Mouse (Mus musculus): ENCODE results near the gene Lamc3. TPM values are rescaled to one million over a fixed set of nuclear protein-coding genes. Genes with fewer than 3 reads are reported as not detected.

Lamc3 gene
- total RNA-seq, 1 experiment from 2014 or later: not detected

DNA sequence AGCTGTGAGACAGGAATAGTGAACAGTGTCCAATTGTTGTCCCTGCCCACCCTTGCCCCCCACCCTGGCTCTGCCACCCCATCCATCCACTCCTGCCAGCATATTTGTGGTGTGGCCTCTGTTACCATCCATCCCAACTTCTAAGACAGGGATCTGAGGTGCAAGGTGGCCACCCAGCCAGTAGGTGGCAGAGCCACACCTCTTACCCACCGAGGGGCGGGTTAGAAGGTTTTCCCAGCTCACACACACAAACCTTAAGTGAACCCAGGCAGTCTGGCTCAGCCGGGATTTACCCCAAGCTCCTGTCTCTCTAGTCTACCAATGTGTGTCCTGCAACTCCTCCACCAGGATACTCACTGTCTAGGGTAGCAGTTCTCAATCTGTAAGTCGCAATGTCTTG is 30.5 kb downstream of the Lamc3 start:
- ATAC-seq (replicated peaks; ENCODE audit: insufficient number of reproducible peaks, low FRiP score, low TSS enrichment, poor library complexity, severe bottlenecking): no peak

DNA sequence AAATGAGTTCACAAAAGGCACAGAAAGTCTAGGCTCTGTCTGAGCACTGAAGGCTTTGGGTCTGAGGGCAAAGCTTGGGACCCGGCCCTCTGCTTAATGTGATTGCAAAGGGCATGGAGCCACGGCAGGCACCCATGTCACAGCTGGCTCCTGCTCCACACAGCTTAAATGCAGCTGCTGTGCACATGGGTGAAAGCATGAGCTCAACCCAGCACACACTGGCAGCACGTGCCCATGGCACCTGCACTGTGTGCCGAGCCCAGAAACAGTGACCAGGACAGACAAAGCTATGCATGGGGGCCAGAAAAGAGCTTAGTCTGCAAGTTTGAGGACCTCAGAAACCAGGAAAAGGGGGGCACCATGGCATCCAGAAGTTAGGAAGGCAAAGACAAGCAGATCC is 36.6 kb downstream of the Lamc3 start:
- ATAC-seq (replicated peaks; ENCODE audit: insufficient number of reproducible peaks, low FRiP score, low TSS enrichment, poor library complexity, severe bottlenecking): no peak

DNA sequence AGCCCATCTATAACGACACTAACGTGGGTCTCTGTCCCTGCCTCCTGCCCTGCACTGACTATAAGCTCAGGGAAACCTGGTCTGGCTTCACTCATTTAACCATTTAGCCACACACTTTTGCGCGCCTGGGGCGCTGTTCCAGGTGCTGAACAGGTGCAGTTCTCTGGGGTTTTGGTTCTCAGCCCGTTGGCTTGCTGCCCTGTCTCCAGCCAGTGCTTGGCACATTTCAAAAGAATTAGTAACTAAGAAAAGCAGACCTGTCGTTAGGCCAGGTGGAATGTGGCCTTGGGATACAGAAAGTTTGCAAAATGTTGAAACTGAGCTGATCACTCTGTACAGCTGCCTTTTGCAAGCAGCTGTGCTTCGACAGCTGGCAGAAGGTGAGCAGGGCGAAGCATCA is 37.7 kb downstream of the Lamc3 start:
- ATAC-seq (replicated peaks; ENCODE audit: insufficient number of reproducible peaks, low FRiP score, low TSS enrichment, poor library complexity, severe bottlenecking): no peak

DNA sequence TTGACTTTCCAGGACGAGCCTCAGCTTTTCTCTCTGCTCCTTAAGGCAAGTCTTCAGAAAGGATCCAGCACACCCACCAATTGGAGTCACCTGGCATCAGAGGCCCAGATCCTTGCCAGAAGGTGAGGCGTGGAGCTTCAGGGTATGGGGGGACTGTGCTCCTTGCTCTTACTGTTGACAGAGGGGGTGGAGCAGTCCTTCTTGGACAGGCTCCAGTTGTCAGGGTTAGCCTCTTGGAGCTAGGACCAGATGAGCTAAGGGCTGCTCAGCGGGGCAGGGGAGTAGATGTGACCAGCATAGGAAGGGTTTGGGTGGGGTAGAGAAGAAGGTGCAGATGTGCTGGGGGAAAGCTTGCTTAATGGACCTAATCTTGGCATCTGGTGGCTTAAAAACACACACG is 38.8 kb downstream of the Lamc3 start:
- ATAC-seq (replicated peaks; ENCODE audit: insufficient number of reproducible peaks, low FRiP score, low TSS enrichment, poor library complexity, severe bottlenecking): no peak

DNA sequence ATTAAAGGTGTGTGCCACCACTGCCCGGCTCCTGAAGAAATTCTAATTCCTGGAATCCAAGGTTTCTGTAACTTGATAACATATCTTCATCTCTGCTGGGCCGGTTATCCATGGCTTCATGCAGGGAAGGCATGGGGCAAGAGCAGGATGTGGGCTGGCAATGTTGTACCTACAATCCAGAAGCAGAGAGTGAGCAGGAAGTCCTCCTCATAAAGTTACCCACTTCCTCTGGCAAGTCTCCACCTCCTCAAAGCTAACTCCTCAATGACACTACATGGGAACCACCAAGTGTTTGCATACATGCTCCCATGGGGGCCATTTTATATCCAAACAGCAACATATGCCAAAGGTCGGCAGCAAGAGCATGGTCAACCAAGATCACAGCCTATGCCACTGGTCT is 42.6 kb downstream of the Lamc3 start:
- ATAC-seq (replicated peaks; ENCODE audit: insufficient number of reproducible peaks, low FRiP score, low TSS enrichment, poor library complexity, severe bottlenecking): no peak

DNA sequence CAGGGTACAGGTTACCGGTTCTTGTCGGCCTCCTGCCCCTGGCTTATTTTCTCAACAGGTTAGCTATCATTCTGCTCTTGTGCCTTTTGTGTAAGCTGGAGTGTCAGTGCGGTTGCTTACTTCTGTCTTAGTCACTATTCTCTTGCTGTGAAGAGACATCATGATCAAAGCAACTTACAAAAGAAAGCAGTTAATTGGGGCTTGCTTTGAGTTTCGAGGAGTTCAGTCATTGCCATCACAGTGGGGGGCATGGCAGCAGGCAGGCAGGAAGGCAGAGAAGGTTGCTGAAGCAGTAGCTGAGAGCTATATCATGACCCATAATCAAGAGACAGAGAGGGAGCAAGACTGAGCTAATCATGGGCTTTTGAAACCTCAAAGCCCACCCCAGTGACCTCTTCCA is 47.5 kb downstream of the Lamc3 start:
- ATAC-seq (replicated peaks; ENCODE audit: insufficient number of reproducible peaks, low FRiP score, low TSS enrichment, poor library complexity, severe bottlenecking): no peak

DNA sequence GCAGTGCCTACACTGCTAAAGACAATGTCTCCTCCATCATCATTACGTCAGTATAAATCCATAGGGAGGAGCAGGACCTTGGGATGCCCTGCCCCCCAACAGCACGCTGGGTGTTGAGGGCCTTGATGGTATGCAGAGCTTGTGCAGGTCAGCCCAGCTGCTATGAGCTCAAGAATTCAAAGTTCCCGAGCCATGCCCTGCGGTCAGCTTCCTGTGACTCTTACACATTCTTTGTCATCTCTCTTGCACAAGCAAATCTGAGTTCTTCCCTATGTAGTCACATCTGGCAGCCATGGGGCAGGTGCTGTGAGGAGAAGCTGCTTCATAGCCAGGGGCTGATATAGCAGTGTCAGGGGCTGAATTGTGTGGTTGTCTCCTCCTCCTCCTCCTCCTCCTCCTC is 48.0 kb downstream of the Lamc3 start:
- no peak for ATAC-seq (replicated peaks; ENCODE audit: insufficient number of reproducible peaks, low FRiP score, low TSS enrichment, poor library complexity, severe bottlenecking)

DNA sequence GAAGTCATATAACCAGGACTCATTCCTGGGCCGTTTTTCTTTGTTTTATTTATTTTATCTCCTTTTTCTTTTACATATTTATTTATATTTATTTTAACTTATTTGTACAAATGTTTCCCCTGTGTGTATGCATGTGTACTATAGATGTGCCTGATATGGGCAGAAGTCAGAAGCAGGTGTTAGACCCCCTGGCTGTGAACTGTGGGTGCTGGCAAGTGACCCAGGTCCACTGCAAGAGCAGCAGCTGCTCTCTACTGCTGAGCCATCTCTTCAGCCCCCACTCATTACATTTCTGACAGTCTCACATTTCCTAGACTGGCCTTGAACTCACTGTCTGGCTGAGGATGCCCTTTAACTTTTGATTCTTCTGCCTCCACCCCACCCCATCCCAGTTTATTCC is 51.2 kb downstream of the Lamc3 start:
- no peak for ATAC-seq (replicated peaks; ENCODE audit: insufficient number of reproducible peaks, low FRiP score, low TSS enrichment, poor library complexity, severe bottlenecking)

DNA sequence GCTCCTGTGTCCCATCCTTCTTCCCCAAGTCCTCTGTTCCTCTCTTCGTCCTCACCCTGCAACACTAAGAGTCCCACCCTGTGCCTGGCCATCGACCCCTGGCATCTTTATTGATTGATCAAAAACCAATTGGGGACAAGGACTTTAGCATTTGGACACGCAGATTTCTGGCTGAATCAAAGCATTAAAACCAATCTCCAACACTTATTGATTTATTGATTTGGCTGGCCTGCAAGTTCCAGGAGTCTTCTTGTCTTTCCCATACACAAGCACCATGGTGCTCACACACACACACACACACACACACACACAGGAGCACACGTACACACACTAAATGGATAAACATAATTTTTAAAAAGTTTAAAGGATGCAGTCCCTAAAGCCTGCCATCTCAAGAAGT is 55.9 kb downstream of the Lamc3 start:
- ATAC-seq (replicated peaks; ENCODE audit: insufficient number of reproducible peaks, low FRiP score, low TSS enrichment, poor library complexity, severe bottlenecking): no peak

DNA sequence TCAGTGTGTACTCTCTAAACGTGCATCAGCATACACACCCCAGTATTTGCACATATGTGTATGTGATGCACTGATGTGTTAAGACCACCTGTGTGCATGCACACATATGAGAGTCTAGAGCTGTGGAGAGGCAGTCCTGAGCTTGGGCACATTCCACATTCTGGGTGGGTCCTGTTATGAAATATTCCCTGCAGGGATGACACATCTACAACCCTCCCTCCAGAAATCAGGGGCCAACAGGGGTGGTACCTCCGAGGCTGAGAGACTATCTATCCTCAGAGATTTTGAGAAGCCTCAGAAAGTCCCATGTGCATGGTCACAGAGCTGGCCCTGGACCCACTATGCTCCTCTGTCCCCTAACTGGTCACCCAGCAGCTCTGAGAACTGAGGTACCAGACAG is 58.5 kb downstream of the Lamc3 start:
- no peak for ATAC-seq (replicated peaks; ENCODE audit: insufficient number of reproducible peaks, low FRiP score, low TSS enrichment, poor library complexity, severe bottlenecking)

DNA sequence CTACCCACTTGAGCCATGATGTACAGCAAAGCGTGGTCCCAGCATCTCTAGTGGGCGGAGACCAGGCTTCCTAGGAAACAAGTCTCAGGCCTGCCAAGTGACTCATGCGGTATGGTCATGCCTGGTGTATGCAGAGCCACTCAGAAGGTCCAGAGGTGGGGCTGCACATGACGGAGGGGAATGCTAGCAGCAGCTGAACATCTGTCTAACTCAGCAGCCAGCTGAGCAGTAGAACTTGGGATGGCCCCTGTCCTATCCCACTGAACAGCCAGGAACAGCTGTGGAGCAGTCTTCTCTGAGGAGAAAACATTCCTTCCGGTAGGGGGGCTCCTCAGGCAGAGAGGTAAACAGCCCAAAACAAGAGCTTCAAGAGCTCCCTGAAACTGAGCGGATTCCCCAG is 61.3 kb downstream of the Lamc3 start:
- ATAC-seq (replicated peaks; ENCODE audit: insufficient number of reproducible peaks, low FRiP score, low TSS enrichment, poor library complexity, severe bottlenecking): no peak

DNA sequence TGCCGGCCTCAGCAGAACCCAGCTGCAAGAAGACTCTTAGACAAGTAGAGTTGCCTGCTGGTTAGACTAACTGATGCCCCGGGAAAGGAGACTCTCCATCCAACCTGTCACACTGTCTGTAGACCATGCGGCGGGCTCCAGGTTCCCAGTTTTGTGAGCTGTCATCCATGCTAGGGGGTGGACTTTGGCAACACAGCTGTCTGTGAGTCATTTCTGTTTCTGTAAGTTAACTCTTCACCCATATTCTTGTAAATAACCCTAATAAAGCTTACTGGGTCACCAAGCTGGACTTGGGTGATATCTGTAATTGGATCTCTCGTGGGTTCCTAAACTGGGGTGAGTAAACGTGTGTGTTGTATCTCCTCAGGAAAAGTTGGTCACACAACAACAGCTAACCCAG is 61.7 kb downstream of the Lamc3 start:
- no peak for ATAC-seq (replicated peaks; ENCODE audit: insufficient number of reproducible peaks, low FRiP score, low TSS enrichment, poor library complexity, severe bottlenecking)

DNA sequence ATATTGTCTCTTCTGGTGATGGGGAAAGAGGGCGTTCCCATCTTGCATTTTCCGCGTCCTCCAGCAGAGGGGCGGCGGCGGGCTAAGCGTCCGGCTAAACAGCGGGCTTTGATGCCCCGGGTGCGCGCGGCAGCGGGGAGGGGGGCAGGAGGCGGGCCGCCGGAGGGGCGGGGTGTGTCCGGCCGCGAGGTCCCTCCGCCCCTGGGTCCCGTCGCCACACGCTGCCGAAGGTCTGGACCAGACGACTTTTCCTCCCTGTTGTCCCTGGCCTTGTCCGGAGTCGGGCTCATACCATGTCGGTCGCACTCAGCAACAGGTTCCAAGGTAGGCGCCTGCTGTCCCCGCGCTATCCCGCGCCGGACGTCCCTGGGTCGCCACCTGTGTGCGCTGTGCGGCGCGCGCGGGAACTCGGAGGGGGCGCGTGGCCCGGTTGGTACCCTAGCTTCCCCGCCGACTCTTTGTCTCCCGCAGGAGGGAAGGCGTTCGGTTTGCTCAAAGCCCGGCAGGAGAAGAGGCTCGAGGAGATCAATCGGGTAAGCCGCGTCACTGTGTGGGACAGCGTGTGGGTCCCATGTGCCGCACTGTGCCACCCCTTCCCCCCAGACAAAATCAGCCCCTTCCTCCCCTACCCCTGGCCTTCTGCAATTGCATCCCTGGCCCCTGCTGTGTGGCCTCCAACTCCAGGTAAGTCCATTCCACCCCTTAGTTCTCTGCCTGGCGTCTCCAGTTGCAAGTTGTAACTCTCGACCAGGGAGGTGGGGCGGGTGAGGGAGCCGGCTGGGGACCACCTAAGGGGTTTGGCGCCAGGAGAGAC is 63.2 kb downstream of the Lamc3 start, which contains the start of gene Aif1l:
Gene Aif1l (plus strand): TSS at position 82 of the 814 bp plus-strand sequence.
- ATAC-seq (replicated peaks; ENCODE audit: insufficient number of reproducible peaks, low FRiP score, low TSS enrichment, poor library complexity, severe bottlenecking): 0 out of 2 replicates have a peak, but pooled peaks have one; percentile 34

DNA sequence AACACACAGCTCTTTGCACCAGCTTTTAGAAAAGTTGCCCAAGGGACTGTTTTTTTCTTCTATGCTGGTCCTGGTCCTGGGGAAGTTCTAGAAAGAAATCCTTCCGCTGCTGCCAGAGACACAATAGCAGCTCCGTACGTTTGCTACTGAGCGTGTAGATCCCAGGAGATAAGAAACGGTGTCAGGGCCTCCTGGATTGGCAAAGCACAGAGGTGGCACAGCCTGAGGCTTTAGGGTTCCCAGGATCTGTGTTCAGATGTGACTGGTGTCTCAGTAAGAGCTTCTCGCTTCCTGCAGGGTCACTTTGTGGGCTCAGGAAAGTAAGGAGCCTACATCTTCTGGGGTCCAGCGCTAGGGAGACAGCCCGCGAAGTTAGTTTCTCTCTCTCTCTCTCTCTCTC is 63.9 kb downstream of the Lamc3 start:
- ATAC-seq (replicated peaks; ENCODE audit: insufficient number of reproducible peaks, low FRiP score, low TSS enrichment, poor library complexity, severe bottlenecking): no peak

DNA sequence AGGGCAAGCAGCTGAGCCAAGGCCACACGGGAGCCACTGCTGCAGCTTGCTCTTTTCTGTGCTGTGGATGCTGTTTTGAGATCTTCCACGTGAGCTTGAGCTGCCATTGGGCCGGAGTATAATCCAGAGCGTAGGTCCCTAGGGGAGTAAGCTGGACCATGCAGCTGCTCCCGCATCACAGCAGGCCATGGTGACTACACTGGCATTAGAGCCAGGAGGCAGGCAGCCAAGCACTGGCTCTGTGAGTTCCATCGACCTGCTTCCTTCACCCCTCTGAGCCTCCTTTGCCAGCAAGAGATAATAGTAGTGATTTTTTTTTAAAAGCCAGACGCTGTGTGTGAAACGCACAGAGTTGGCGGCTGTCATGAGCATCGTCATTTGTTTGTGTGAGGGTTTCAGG is 65.1 kb downstream of the Lamc3 start:
- no peak for ATAC-seq (replicated peaks; ENCODE audit: insufficient number of reproducible peaks, low FRiP score, low TSS enrichment, poor library complexity, severe bottlenecking)

DNA sequence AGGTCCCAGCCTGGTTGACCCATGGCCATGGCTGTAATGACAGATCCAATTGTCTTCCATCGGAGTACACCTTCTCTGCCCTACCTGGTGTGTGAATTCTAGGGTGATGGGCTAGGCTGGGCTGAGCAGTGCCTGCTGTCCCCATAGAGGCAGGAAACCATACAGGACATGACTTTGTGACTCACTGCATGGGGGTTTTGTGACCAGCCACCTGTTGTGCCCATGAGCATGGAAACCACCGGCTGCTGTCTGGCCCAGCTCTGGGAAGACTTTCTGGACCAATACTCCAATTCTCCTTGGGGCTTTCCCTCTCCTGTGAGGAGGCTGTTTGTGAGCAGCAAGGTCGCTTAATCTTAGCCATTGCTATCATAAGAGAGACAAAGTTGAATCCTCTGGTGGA is 65.6 kb downstream of the Lamc3 start:
- no peak for ATAC-seq (replicated peaks; ENCODE audit: insufficient number of reproducible peaks, low FRiP score, low TSS enrichment, poor library complexity, severe bottlenecking)

DNA sequence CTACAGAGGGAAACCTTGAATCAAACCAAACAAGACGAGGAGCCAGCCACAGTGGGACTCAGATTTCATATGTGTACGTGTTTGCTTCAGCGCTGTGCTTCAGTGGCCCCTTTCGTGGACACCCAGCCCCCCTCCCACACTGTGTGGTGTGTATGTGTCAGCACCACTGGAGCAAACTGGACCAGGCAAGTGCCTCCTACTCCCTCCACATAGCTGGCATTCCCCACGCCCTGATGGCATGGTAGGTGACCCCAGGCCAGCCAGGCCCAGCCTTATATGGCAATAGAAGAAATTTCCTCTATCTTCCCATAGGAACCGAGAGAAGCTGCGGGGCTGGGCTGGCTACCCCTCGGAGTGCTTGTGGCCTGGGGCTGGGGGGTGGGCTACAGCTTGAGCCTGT is 66.6 kb downstream of the Lamc3 start:
- no peak for ATAC-seq (replicated peaks; ENCODE audit: insufficient number of reproducible peaks, low FRiP score, low TSS enrichment, poor library complexity, severe bottlenecking)

DNA sequence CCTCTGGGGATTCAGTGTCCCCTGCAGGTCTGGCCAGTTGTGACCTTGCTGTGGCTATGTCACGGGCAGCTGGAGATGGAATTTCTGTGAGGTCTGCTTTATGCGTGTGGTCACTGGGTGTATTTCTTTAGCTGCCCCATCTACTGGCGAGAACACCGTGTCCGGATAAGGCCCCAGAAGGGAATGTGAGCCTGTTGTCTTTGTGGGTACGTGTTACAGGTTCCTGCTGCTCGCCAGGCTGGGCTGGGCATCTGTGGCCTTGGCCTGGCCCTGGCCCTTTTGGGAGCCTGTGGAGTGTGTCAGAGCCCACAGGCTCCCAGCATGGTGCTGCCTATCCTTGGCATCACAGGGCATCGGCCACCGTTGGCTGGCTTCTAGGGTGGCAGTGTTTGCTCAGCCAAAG is 67.7 kb downstream of the Lamc3 start:
- no peak for ATAC-seq (replicated peaks; ENCODE audit: insufficient number of reproducible peaks, low FRiP score, low TSS enrichment, poor library complexity, severe bottlenecking)

DNA sequence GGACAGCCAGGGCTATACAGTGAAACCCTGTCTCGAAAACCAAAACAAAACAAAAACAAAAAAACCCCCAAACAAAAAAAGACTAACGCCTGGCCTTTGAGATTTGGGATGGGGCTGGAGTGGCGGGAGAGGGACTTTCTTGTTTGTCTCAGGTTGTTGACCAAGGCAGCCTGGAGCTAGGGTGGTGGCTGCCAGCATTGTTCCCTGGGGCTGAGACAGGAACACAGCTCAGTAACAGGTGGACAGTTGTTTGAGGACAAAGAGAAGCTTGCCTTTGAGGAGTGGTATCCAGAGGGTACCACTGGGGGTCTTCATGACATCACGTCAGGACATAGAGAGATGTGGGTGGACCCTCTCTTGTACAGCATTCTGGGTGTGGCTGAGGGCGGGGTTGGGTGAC is 68.6 kb downstream of the Lamc3 start:
- no peak for ATAC-seq (replicated peaks; ENCODE audit: insufficient number of reproducible peaks, low FRiP score, low TSS enrichment, poor library complexity, severe bottlenecking)

DNA sequence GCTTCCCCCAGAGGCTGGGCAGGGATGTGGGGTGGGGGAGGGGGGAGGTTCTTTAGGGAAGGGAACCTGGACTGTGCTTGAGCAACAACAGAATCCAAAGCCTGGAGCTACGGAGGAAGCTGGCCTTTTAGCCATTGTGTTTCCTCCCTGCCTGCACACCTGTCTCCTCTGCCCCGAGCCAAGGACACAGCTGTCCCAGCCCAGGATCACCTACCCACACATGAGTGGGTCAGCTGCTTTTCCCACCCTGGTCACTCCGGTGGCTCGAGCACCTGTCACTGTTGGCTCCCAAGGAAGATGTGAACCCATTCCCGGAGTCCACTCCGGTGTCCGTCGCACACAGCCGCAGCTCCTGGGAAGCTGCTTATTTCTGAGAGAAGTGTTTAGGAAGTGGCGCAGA is 70.1 kb downstream of the Lamc3 start:
- ATAC-seq (replicated peaks; ENCODE audit: insufficient number of reproducible peaks, low FRiP score, low TSS enrichment, poor library complexity, severe bottlenecking): no peak

DNA sequence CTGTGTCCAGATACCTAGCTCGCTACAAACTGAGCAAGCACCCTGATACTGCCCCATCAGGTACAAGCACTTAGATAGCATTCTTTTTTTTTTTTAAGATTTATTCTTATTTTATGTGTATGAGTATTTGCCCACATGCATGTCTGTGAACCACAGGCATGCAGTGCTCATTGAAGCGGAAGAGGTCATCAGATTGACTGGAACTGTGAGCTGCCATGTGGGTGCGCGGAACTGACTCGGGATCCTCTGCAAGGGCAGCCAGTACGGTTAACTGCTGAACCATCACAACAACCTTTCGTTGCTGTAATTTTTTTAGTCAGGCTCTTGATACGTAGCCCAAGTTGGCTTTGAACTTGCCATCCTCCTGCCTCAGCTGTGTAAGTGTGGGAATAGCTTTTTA is 73.9 kb downstream of the Lamc3 start:
- ATAC-seq (replicated peaks; ENCODE audit: insufficient number of reproducible peaks, low FRiP score, low TSS enrichment, poor library complexity, severe bottlenecking): no peak
